Mouse (Mus musculus): ENCODE data around the gene Cdkal1.

- TF ChIP-seq CTCF (IDR thresholded peaks at IDR 0.05; ENCODE audit: borderline replicate concordance, insufficient read depth, low read depth, low read length) (no peak), POLR2A (IDR thresholded peaks at IDR 0.05; ENCODE audit: borderline replicate concordance, insufficient read depth, low read length) (no peak)
Observed at GRCm38 (mm10) chr13:29155297-29155696, 700.2 kb downstream of the Cdkal1 start.
